Mouse (Mus musculus) erythroblast, embryonic 14.5 days (primary cell): ENCODE results near the gene Plac9b.
"Not testable (repeated sequence)": the region's sequence is repeated elsewhere in the genome, so short reads cannot be mapped to it uniquely, and the experiment has no call there.

Experiments
- GATA1 ChIP-seq: IDR thresholded peaks from 2 replicates; pipeline ENCODE4 v1.6.1; 2012; ENCODE audit warnings: low read length, inconsistent platforms, mixed read lengths
- TAL1 ChIP-seq: IDR thresholded peaks from 3 replicates; pipeline ENCODE4 v1.6.1; 2012; ENCODE audit warnings: low read length, inconsistent platforms, mixed read lengths

DNA sequence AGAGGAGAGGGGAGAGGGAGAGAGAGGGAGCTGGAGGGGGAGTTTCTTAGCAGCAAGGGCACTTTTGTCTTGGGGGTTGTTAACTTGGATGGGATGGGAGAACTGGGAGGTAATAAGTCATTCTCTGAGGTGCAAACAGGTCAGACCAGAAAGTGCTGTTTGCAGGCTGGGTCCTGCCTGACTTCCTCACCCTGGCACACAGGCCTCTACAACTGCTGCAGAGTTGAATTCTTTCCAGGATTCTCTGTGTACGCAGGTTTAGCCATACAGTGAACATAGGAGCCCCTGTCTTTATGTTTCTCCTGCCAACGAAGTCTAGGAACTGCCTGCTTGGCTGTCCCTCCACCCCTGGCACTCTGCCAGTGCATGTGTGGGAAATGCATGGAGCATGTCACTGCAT lies 35.2 kb downstream of the Plac9b start:
- not testable (repeated sequence) for TF ChIP-seq GATA1, TAL1
